Mouse (Mus musculus) heart, embryonic 14.5 days (tissue): ENCODE data around the gene Slc22a22. TPM values are rescaled to one million over a fixed set of nuclear protein-coding genes. Genes with fewer than 3 reads are reported as not detected.

Experiments
- ATAC-seq: fragments of 200-750 bp; cut with Nextera tagmentation; 2 replicates; pipeline ENCODE4 v1.8.0; 2017; ENCODE audit warnings: low read depth, moderate TSS enrichment; ENCODE audit not compliant: insufficient number of reproducible peaks, insufficient read depth, low FRiP score
- H3K27ac ChIP-seq, 2 experiments: fragments of 200-500 bp in 1 of 2; fragments of 300-500 bp in 1 of 2; sonication (generic) in 1 of 2; replicated peaks in 1 of 2; 2 replicates each; pipeline ENCODE4 v1.5.1; 2012 to 2014; ENCODE audit warnings: low read depth in 2 of 2, low read length in 2 of 2, control low read depth in 1 of 2, mild to moderate bottlenecking in 1 of 2, mixed read lengths in 1 of 2; ENCODE audit not compliant: control insufficient read depth in 1 of 2, insufficient read depth in 1 of 2
- H3K27me3 ChIP-seq: fragments of 300-500 bp; sonication (generic); 2 replicates; pipeline ENCODE4 v1.6.1; 2014; ENCODE audit warnings: mild to moderate bottlenecking, low read length, control low read depth; ENCODE audit not compliant: control insufficient read depth, insufficient read depth
- H3K36me3 ChIP-seq: fragments of 300-500 bp; sonication (generic); 2 replicates; pipeline ENCODE4 v1.6.1; 2014; ENCODE audit warnings: mild to moderate bottlenecking, control low read depth, low read length, mixed read lengths; ENCODE audit not compliant: control insufficient read depth, insufficient read depth
- H3K4me1 ChIP-seq, 2 experiments: fragments of 200-500 bp in 1 of 2; fragments of 300-500 bp in 1 of 2; sonication (generic) in 1 of 2; 2 replicates each; pipeline ENCODE4 v1.6.1; 2012 to 2014; ENCODE audit warnings: low read length in 2 of 2, control low read depth in 1 of 2, mixed read lengths in 1 of 2; ENCODE audit not compliant: control insufficient read depth in 2 of 2, insufficient read depth in 2 of 2
- H3K4me2 ChIP-seq: fragments of 300-500 bp; sonication (generic); 2 replicates; pipeline ENCODE4 v1.6.1; 2014; ENCODE audit warnings: mild to moderate bottlenecking, low read length
- H3K4me3 ChIP-seq, 2 experiments: fragments of 200-500 bp in 1 of 2; fragments of 300-500 bp in 1 of 2; sonication (generic) in 1 of 2; 2 replicates each; pipeline ENCODE4 v1.5.1; 2012 to 2014; ENCODE audit warnings: low read length in 2 of 2, mild to moderate bottlenecking in 2 of 2, control low read depth in 1 of 2, low read depth in 1 of 2, moderate library complexity in 1 of 2; ENCODE audit not compliant: control insufficient read depth in 1 of 2, insufficient read depth in 1 of 2
- H3K9ac ChIP-seq: fragments of 300-500 bp; sonication (generic); 2 replicates; pipeline ENCODE4 v1.6.1; 2014; ENCODE audit warnings: mild to moderate bottlenecking, low read length
- H3K9me3 ChIP-seq: fragments of 300-500 bp; sonication (generic); 2 replicates; pipeline ENCODE4 v1.6.1; 2016; ENCODE audit warnings: low read length, control low read depth; ENCODE audit not compliant: control insufficient read depth
- WGBS: fragments of 180-500 bp; shearing (Covaris S2); extraction: QIAGEN DNeasy Blood & Tissue Kit; methylation state at CpG from one replicate; pipeline ENCODE4 v1.1.7; 2014; 5-methylcytosine and 5-hydroxymethylcytosine counted together
- polyA plus RNA-seq: library from polyadenylated mRNA; unstranded; fragments of >200 nt; fragmentation: Nextera tagmentation; extraction: Ambion mirVana; gene quantifications from 2 replicates; pipeline ENCODE4 v1.2.1, GENCODE M21; 2014

Gene Slc22a22
- polyA plus RNA-seq, 1 experiment from 2014 or later, result not detected

- Histone ChIP-seq H3K4me2 (no peak overlapping the region), H3K9me3 (no peaks in the 10 kb centered on the region), H3K27ac (no peak overlapping the region), H3K4me1 (no peaks in the 10 kb centered on the region), H3K4me3 (no peak overlapping the region), H3K9ac (no peak overlapping the region), H3K27me3 (no peaks in the 10 kb centered on the region), H3K36me3 (no peaks in the 10 kb centered on the region)
- ATAC-seq, result no peak
- 39% methylated on average over 1 of the region's 1 CpGs for WGBS
Observed at GRCm38 (mm10) chr15:57366446-57366845, 111.0 kb downstream of the Slc22a22 start.

GRCm38 (mm10) chr15:57355278-57355677 is 122.1 kb downstream of the Slc22a22 start:
- no peaks in the 10 kb centered on the region for H3K4me1 ChIP-seq
- no peak overlapping the region for H3K27ac ChIP-seq
- no peak overlapping the region for H3K4me3 ChIP-seq
- no peaks in the 10 kb centered on the region for H3K9me3 ChIP-seq
- WGBS, result 72% methylated on average over 4 of the region's 4 CpGs
- ATAC-seq, result no peak
- H3K9ac ChIP-seq, result no peak overlapping the region
- H3K36me3 ChIP-seq, result no peaks in the 10 kb centered on the region
- no peak overlapping the region for H3K4me2 ChIP-seq
- H3K27me3 ChIP-seq, result no peaks in the 10 kb centered on the region

GRCm38 (mm10) chr15:57340499-57340898 is 136.9 kb downstream of the Slc22a22 start:
- no peaks in the 10 kb centered on the region for H3K4me1 ChIP-seq
- no peaks in the 10 kb centered on the region for H3K27me3 ChIP-seq
- no peak overlapping the region for H3K4me3 ChIP-seq
- no peak overlapping the region for H3K9ac ChIP-seq
- H3K9me3 ChIP-seq, result no peaks in the 10 kb centered on the region
- no peak for ATAC-seq
- no peak overlapping the region for H3K4me2 ChIP-seq
- H3K36me3 ChIP-seq, result no peaks in the 10 kb centered on the region
- WGBS, result 37% methylated on average over 3 of the region's 3 CpGs
- no peak overlapping the region for H3K27ac ChIP-seq

GRCm38 (mm10) chr15:57331326-57331725 is 146.1 kb downstream of the Slc22a22 start:
- no peak overlapping the region for H3K4me2 ChIP-seq
- no peak overlapping the region for H3K4me3 ChIP-seq
- no peaks in the 10 kb centered on the region for H3K27me3 ChIP-seq
- whole genome bisulfite sequencing, result 78% methylated on average over 2 of the region's 2 CpGs
- no peaks in the 10 kb centered on the region for H3K4me1 ChIP-seq
- no peaks in the 10 kb centered on the region for H3K36me3 ChIP-seq
- ATAC-seq, result no peak
- H3K27ac ChIP-seq, result no peak overlapping the region
- H3K9me3 ChIP-seq, result no peaks in the 10 kb centered on the region
- H3K9ac ChIP-seq, result no peak overlapping the region

- H3K4me1 ChIP-seq, result no peaks in the 10 kb centered on the region
- H3K4me3 ChIP-seq, result no peak overlapping the region
- 61% methylated on average over 2 of the region's 2 CpGs for WGBS
- no peak overlapping the region for H3K27ac ChIP-seq
- H3K9me3 ChIP-seq, result no peaks in the 10 kb centered on the region
- ATAC-seq, result no peak
- H3K4me2 ChIP-seq, result no peak overlapping the region
- H3K9ac ChIP-seq, result no peak overlapping the region
- H3K27me3 ChIP-seq, result no peaks in the 10 kb centered on the region
- no peaks in the 10 kb centered on the region for H3K36me3 ChIP-seq
Observed at GRCm38 (mm10) chr15:57318001-57318400, 159.4 kb downstream of the Slc22a22 start.

GRCm38 (mm10) chr15:57316486-57316885 is 160.9 kb downstream of the Slc22a22 start:
- H3K4me3 ChIP-seq, result no peak overlapping the region
- H3K36me3 ChIP-seq, result no peaks in the 10 kb centered on the region
- H3K9ac ChIP-seq, result no peak overlapping the region
- WGBS, result 83% methylated on average over 2 of the region's 2 CpGs
- H3K27ac ChIP-seq, result no peak overlapping the region
- no peaks in the 10 kb centered on the region for H3K9me3 ChIP-seq
- H3K4me2 ChIP-seq, result no peak overlapping the region
- H3K4me1 ChIP-seq, result no peaks in the 10 kb centered on the region
- ATAC-seq, result no peak
- no peaks in the 10 kb centered on the region for H3K27me3 ChIP-seq

- no peaks in the 10 kb centered on the region for H3K4me1 ChIP-seq
- no peak overlapping the region for H3K27ac ChIP-seq
- H3K9me3 ChIP-seq, result no peaks in the 10 kb centered on the region
- no peaks in the 10 kb centered on the region for H3K27me3 ChIP-seq
- 51% methylated on average over 1 of the region's 1 CpGs for WGBS
- no peak for ATAC-seq
- H3K9ac ChIP-seq, result no peak overlapping the region
- no peak overlapping the region for H3K4me2 ChIP-seq
- H3K36me3 ChIP-seq, result no peaks in the 10 kb centered on the region
- H3K4me3 ChIP-seq, result no peak overlapping the region
Observed at GRCm38 (mm10) chr15:57302710-57303109, 174.7 kb downstream of the Slc22a22 start.

- H3K4me3 ChIP-seq, result no peak overlapping the region
- H3K9me3 ChIP-seq, result no peaks in the 10 kb centered on the region
- H3K4me1 ChIP-seq, result no peaks in the 10 kb centered on the region
- no peaks in the 10 kb centered on the region for H3K36me3 ChIP-seq
- no peak overlapping the region for H3K9ac ChIP-seq
- no peak overlapping the region for H3K27ac ChIP-seq
- no peak overlapping the region for H3K4me2 ChIP-seq
- H3K27me3 ChIP-seq, result no peaks in the 10 kb centered on the region
- no peak for ATAC-seq
- 62% methylated on average over 1 of the region's 1 CpGs for WGBS
Observed at GRCm38 (mm10) chr15:57278505-57278904, 198.9 kb downstream of the Slc22a22 start.
